Mouse (Mus musculus): ENCODE results near the gene Copb2. TPM values are rescaled to one million over a fixed set of nuclear protein-coding genes. Genes with fewer than 3 reads are reported as not detected.

Copb2 gene
- total and polyA plus RNA-seq, 2 experiments from 2014 or later, result 86.1 to 93.9 TPM

- WGBS, result 6% methylated on average over 13 of the region's 13 CpGs
These were observed 24.7 kb upstream of the Copb2 start for GRCm38 (mm10) chr9:98538713-98539360.

DNA sequence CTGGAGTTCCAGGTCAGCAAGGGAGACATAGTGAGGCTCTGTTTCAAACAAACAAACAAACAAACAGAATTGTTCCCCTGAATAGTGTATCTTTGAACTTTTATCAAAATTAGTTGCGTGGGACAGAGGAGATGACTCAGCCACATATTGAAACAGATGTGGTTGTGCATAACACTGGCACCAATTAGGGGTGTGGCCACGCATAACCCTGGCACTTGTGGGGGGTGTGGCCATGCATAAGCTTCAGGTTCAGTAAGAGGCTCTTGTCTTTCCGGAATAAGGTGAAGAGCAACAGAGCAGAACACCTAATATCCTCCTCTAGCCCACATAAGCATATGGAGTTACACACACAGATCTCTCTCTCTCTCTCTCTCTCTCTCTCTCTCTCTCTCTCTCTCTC lies 19.5 kb upstream of the Copb2 start:
- Histone ChIP-seq H3K4me2 (ENCODE audit: low read depth, low read length) (no peak overlapping the region), H3K4me1 (ENCODE audit: control insufficient read depth, insufficient read depth) (no peaks in the 10 kb centered on the region), H3K27ac (ENCODE audit: low read depth) (no peak overlapping the region), H3K4me3 (ENCODE audit: low read depth, low read length) (no peak overlapping the region), H3K9me3 (replicated peaks; ENCODE audit: control insufficient read depth, low read length) (no peaks in the 10 kb centered on the region), H3K9ac (replicated peaks; ENCODE audit: low read depth, low read length) (no peak overlapping the region), H3K36me3 (replicated peaks; ENCODE audit: control insufficient read depth, insufficient read depth, low read length) (no peaks in the 10 kb centered on the region), H3K27me3 (ENCODE audit: control insufficient read depth, insufficient read depth, low read length) (no peaks in the 10 kb centered on the region)
- no peak for TF ChIP-seq EP300 (IDR thresholded peaks at IDR 0.05; ENCODE audit: low read depth)
- TF ChIP-seq CTCF (IDR thresholded peaks at IDR 0.05; ENCODE audit: low read depth), result no peak
- ATAC-seq (ENCODE audit: insufficient read depth, low read depth) (no peak), DNase-seq (ENCODE audit: low spot score) (no peak)
- 62% methylated on average over 3 of the region's 3 CpGs for WGBS

More at GRCm38 (mm10) chr9:98538713-98539360, 24.7 kb upstream of the Copb2 start:
- ATAC-seq (ENCODE audit: insufficient read depth, low read depth), result no peak; the same call in 1 of the 2 replicates
- Histone ChIP-seq H3K36me3 (replicated peaks; ENCODE audit: control insufficient read depth, insufficient read depth, low read length) (no peaks in the 10 kb centered on the region), H3K27ac (ENCODE audit: low read depth) (no peak overlapping the region), H3K27me3 (ENCODE audit: control insufficient read depth, insufficient read depth, low read length) (no peaks in the 10 kb centered on the region), H3K4me1 (ENCODE audit: control insufficient read depth, insufficient read depth) (no peaks in the 10 kb centered on the region), H3K4me2 (ENCODE audit: low read depth, low read length) (peak overlapping the region; percentile 8; the same call in 1 of the 2 replicates), H3K9ac (replicated peaks; ENCODE audit: low read depth, low read length) (no peak overlapping the region), H3K4me3 (ENCODE audit: low read depth, low read length) (no peak overlapping the region), H3K9me3 (replicated peaks; ENCODE audit: control insufficient read depth, low read length) (peaks cover 4% of the 10 kb centered on the region; the same call in 1 of the 2 replicates)
- no peak for TF ChIP-seq EP300 (IDR thresholded peaks at IDR 0.05; ENCODE audit: low read depth)
- peak; percentile 89 for TF ChIP-seq CTCF (IDR thresholded peaks at IDR 0.05; ENCODE audit: low read depth)
- peak; percentile 78 for DNase-seq (ENCODE audit: low spot score)

GRCm38 (mm10) chr9:98583852-98584251 lies 20.3 kb downstream of the Copb2 start:
- H3K4me1 ChIP-seq (ENCODE audit: control insufficient read depth, insufficient read depth), result no peaks in the 10 kb centered on the region
- 79% methylated on average over 4 of the region's 4 CpGs for WGBS
- H3K9me3 ChIP-seq (replicated peaks; ENCODE audit: control insufficient read depth, low read length), result no peaks in the 10 kb centered on the region
- H3K9ac ChIP-seq (replicated peaks; ENCODE audit: low read depth, low read length), result no peak overlapping the region
- H3K4me2 ChIP-seq (ENCODE audit: low read depth, low read length), result no peak overlapping the region
- no peak for DNase-seq (ENCODE audit: low spot score)
- TF ChIP-seq EP300 (IDR thresholded peaks at IDR 0.05; ENCODE audit: low read depth) (no peak), CTCF (IDR thresholded peaks at IDR 0.05; ENCODE audit: low read depth) (no peak)
- no peak overlapping the region for H3K4me3 ChIP-seq (ENCODE audit: low read depth, low read length)
- H3K36me3 ChIP-seq (replicated peaks; ENCODE audit: control insufficient read depth, insufficient read depth, low read length), result peaks cover 89% of the 10 kb centered on the region
- no peak overlapping the region for H3K27ac ChIP-seq (ENCODE audit: low read depth)
- ATAC-seq (ENCODE audit: insufficient read depth, low read depth), result no peak
- H3K27me3 ChIP-seq (ENCODE audit: control insufficient read depth, insufficient read depth, low read length), result no peaks in the 10 kb centered on the region

DNA sequence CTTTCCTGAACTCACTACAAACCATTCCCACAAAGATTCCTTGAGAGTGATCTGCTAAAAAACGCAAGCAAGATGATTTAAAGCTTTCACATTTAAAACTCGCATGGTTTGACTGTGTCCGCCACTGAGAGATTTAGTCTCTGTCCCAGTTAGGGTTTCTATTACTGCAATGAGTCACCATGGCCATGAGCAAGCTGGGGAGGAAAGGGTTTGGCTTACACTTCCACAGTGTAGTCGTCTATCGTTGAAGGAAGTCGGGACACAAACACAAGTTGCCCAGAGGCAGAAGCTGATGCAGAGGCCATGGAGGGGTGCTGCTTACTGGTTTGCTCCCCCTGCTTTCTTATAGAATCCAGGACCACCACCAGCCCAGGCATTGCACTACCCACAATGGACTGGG lies 36.6 kb downstream of the Copb2 start:
- Histone ChIP-seq H3K9me3 (replicated peaks; ENCODE audit: control insufficient read depth, low read length) (no peaks in the 10 kb centered on the region), H3K4me1 (ENCODE audit: control insufficient read depth, insufficient read depth) (peaks cover 11% of the 10 kb centered on the region), H3K27ac (ENCODE audit: low read depth) (no peak overlapping the region), H3K4me2 (ENCODE audit: low read depth, low read length) (no peak overlapping the region), H3K4me3 (ENCODE audit: low read depth, low read length) (no peak overlapping the region), H3K27me3 (ENCODE audit: control insufficient read depth, insufficient read depth, low read length) (no peaks in the 10 kb centered on the region), H3K36me3 (replicated peaks; ENCODE audit: control insufficient read depth, insufficient read depth, low read length) (peaks cover 27% of the 10 kb centered on the region), H3K9ac (replicated peaks; ENCODE audit: low read depth, low read length) (no peak overlapping the region; the same call in 1 of the 2 replicates)
- 77% methylated on average over 6 of the region's 6 CpGs for WGBS
- no peak for TF ChIP-seq EP300 (IDR thresholded peaks at IDR 0.05; ENCODE audit: low read depth)
- no peak for TF ChIP-seq CTCF (IDR thresholded peaks at IDR 0.05; ENCODE audit: low read depth)
- DNase-seq (ENCODE audit: low spot score), result no peak
- ATAC-seq (ENCODE audit: insufficient read depth, low read depth), result no peak

DNA sequence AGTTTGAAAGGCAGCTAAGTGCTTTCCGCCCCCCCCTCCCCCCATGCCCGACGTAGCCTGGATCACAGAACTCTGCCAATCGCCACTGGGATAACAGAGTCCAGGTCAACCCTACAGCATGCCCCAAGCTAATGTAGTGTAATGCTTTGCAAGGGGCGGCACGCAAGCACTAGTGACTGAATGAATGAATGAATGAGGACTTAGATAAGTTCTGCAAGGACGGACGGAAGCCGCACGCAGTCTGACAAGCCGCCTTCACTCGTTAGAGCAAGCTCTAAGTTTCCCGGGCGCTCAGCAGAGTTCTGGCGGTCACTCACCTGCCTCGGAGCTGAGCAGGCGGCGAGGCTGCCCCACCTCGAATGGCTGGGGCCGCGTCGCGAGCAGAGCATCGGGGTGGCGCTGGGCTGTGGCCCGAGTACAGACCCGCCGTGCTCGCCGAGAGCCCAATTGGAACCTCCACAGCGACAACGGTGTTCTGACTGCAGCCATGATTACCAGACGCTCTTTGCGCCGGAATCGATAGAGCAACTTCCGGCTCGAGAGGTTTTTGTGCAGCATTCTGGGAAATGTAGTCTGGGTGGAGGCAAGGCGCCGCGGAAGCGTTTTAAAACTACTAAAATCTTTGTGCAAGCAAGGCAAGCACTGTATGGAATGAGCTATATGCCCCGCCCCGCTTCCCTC lies 37.8 kb downstream of the Copb2 start, which contains the start of gene Mrps22:
Gene Mrps22, minus strand, starts transcription at position 505 of the 681 bp plus-strand sequence.
- Histone ChIP-seq H3K27me3 (ENCODE audit: control insufficient read depth, insufficient read depth, low read length) (no peaks in the 10 kb centered on the region), H3K4me3 (ENCODE audit: low read depth, low read length) (peak within 1 kb of the TSS; percentile 81), H3K36me3 (replicated peaks; ENCODE audit: control insufficient read depth, insufficient read depth, low read length) (peaks cover 18% of the 10 kb centered on the region), H3K4me1 (ENCODE audit: control insufficient read depth, insufficient read depth) (peaks cover 11% of the 10 kb centered on the region), H3K9ac (replicated peaks; ENCODE audit: low read depth, low read length) (peak within 1 kb of the TSS; percentile 71), H3K4me2 (ENCODE audit: low read depth, low read length) (peak within 1 kb of the TSS; percentile 89), H3K27ac (ENCODE audit: low read depth) (peak within 1 kb of the TSS; percentile 36; the same call in 1 of the 2 replicates), H3K9me3 (replicated peaks; ENCODE audit: control insufficient read depth, low read length) (no peaks in the 10 kb centered on the region)
- ATAC-seq (ENCODE audit: insufficient read depth, low read depth) (peak; percentile 89), DNase-seq (ENCODE audit: low spot score) (peak; percentile 86)
- WGBS, result 1% methylated on average over 44 of the region's 44 CpGs
- no peak for TF ChIP-seq EP300 (IDR thresholded peaks at IDR 0.05; ENCODE audit: low read depth)
- TF ChIP-seq CTCF (IDR thresholded peaks at IDR 0.05; ENCODE audit: low read depth), result no peak

All from heart, postnatal 0 days (tissue).